Mouse (Mus musculus) right cerebral cortex, adult 2 months (tissue): ENCODE results near the gene Ccser1.
"Not testable (repeated sequence)": the region's sequence is repeated elsewhere in the genome, so short reads cannot be mapped to it uniquely, and the experiment has no call there.

ENCODE experiments used
- DNase-seq, 2 experiments: peaks; one replicate each; pipeline ENCODE4 v3.0.0; 2021 to 2022; ENCODE audit warnings: low spot score in 2 of 2

Gene Ccser1

GRCm38 (mm10) chr6:61223563-61223962, 43.4 kb downstream of the Ccser1 start:
- DNase-seq = no peak

GRCm38 (mm10) chr6:61225302-61225701, 45.2 kb downstream of the Ccser1 start:
- DNase-seq = no peak

- no peak for DNase-seq
Observed at GRCm38 (mm10) chr6:61230058-61230718, 50.1 kb downstream of the Ccser1 start.

- DNase-seq = no peak
Observed at GRCm38 (mm10) chr6:61233060-61233459, 52.9 kb downstream of the Ccser1 start.

GRCm38 (mm10) chr6:61233548-61234187, 53.5 kb downstream of the Ccser1 start:
- no peak for DNase-seq

- no peak for DNase-seq
Observed at GRCm38 (mm10) chr6:61240618-61241017, 60.5 kb downstream of the Ccser1 start.

GRCm38 (mm10) chr6:61242556-61242955, 62.4 kb downstream of the Ccser1 start:
- no peak for DNase-seq

- DNase-seq = no peak
Observed at GRCm38 (mm10) chr6:61246523-61246922, 66.4 kb downstream of the Ccser1 start.

GRCm38 (mm10) chr6:61247842-61248472, 67.8 kb downstream of the Ccser1 start:
- DNase-seq = no peak

GRCm38 (mm10) chr6:61248700-61249099, 68.6 kb downstream of the Ccser1 start:
- no peak for DNase-seq

GRCm38 (mm10) chr6:61251232-61251631, 71.1 kb downstream of the Ccser1 start:
- DNase-seq = no peak

- DNase-seq = no peak
Observed at GRCm38 (mm10) chr6:61252912-61253311, 72.8 kb downstream of the Ccser1 start.

- DNase-seq = not testable (repeated sequence)
Observed at GRCm38 (mm10) chr6:61255874-61256273, 75.8 kb downstream of the Ccser1 start.

- DNase-seq = no peak
Observed at GRCm38 (mm10) chr6:61258847-61259634, 78.9 kb downstream of the Ccser1 start.

GRCm38 (mm10) chr6:61261381-61261780, 81.3 kb downstream of the Ccser1 start:
- DNase-seq = no peak

GRCm38 (mm10) chr6:61262448-61262847, 82.3 kb downstream of the Ccser1 start:
- DNase-seq = no peak

GRCm38 (mm10) chr6:61263291-61263690, 83.2 kb downstream of the Ccser1 start:
- DNase-seq = no peak

- no peak for DNase-seq
Observed at GRCm38 (mm10) chr6:61271033-61271432, 90.9 kb downstream of the Ccser1 start.

GRCm38 (mm10) chr6:61273430-61273829, 93.3 kb downstream of the Ccser1 start:
- DNase-seq = no peak

GRCm38 (mm10) chr6:61279506-61279905, 99.4 kb downstream of the Ccser1 start:
- DNase-seq = no peak

GRCm38 (mm10) chr6:61292927-61293326, 112.8 kb downstream of the Ccser1 start:
- DNase-seq = no peak

- DNase-seq = no peak
Observed at GRCm38 (mm10) chr6:61295535-61295934, 115.4 kb downstream of the Ccser1 start.
